Mouse (Mus musculus) neural tube, embryonic 10.5 days (tissue): ENCODE measurements around the gene Lrrc49.

Experiments used
- DNase-seq: peaks from one replicate; pipeline ENCODE4 v3.0.0-alpha.2; 2017; ENCODE audit warnings: low spot score; ENCODE audit errors: extremely low spot score

The Lrrc49 gene

DNA sequence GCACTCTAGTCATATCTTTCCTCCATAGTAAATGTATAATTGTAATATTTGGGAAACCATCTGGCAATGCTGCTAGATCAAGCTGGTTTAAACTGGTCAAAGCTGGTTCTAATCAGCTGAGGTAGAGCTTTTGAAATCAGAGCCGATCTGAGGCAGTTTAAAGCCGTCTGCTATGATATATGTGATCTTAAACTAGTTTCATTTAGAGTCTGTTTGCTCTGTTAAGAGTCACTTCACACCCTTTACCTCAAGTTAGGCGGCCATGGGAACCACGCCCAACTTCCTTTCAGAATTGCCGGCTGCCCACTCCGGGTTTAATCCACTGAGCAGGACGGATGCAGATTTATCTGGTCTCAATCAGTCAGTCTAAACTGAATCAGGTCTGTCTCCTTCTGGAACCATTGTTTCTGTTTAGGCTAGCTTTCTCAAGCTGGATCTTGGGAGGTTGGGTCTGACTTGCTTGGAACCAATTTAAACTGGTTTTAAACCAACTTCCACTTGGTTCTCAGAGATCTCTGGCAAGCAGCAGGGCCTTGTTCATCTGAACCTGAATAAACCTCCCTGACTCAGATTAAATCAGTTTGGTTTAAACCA, 144.4 kb downstream of the Lrrc49 start:
- DNase-seq: no peak

DNA sequence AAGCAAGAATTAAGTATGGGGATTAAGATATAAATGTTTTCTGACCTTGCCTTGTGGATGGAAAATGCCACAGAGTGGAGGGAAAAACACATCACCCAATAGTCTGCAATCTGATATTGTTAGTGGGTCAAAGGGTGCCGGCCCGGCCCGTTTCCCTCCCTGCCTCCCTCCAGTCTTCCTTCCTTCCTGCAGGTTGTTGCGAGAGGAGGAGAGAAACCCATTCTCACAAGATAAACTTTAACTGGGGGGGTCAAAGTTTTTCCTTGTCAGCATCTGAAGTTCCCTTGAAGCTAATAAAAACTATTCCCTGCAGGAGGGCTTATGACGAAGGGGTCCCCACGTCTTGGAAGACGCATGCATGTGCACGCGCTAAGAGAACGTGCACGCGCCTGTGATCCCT, 157.6 kb downstream of the Lrrc49 start:
- no peak for DNase-seq

DNA sequence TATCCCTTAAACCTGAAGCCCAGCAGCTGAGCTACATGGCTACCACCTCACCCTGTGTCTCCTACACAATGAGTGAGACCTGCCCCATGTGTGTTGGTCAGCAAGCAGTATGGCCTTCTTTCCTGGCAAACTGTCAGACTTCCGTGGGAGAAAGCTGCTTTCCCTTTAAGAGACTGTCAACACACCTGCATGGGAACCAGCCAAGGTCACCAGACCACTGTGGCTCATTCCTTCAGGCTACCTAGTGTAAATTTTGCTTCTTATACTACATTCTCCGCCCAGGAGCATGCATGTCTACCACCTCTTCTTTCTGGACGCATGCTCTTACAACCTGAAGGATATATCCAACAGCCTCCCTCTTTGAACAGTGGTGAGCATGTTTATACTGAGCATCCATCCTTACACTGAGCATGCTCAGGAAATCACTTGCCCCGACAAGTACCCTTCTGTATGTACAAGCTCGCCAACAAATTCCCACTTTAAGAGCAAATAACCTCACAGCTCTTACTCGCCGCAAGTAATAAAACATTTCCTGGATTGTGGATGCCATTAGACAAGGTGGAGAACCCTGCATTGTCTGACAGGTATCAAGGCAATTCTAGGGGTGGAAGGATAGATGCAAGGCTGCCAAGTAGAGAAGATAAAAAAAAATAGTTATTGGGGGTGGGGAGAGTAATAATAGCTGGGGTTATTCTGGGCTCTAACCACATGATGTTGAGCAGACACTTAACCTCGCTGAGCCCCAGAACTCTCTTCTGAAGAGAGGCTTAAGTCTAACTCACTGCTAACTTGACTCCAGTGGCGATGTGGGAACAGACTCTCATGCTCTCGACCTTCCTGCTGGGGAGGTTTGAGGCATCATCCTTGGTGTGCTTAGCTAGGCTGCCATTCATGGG, 158.4 kb downstream of the Lrrc49 start:
- no peak for DNase-seq

DNA sequence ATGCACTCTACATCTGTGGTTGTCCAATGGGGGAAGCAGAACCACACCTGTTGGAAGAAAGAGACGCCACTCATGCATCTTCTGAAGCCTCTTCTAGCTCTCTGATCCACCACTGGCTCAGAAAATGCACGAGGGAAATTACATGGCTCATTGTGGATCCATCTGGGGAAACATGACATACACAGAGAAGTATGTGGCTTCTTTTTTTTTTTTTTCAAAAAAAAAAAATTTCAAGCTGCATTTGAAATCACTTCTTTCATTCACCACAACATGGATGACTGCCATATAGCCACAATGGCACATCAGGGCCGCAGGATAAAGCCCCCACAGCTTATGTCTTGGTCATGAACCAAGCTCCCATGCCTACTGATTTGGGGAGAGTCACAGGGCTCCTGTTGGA, 159.7 kb downstream of the Lrrc49 start:
- no peak for DNase-seq

DNA sequence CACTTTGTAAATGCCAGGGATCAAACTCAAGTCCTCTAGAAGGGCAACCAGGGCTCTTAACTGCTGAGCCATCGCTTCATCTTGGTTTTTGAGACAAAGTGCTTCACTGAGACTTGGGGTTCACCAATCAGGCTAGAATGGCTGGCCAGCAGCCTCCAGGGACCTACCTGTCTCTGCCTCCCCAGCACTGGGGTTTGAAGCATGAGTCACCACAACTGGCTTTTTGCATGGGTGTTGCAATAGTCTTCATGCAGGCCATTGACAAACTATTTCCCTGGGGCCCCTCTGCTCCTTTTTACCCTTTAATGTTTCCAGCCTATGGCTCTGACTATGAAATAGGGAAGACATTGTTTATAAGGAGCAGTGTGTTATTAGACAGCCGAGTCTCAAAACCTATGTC, 160.1 kb downstream of the Lrrc49 start:
- DNase-seq: no peak

DNA sequence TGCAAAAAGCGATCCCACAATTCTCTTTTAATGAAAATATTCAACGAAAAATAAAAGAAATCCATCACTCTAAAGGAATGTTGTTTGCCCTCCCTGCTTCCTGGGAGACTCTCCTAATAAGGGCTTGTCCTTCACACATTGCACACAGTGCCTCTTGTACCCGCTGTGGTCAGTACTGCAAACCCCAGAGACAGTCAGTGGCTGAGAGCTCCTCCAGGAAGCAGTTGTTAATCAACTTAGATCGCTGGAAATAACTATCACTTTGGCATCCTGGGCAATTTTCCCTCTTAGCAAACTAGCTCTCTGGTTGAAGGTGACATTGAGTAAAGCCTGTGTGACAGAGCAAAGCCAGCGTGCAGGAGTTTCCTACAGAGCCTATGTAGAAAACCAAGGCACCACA, 160.9 kb downstream of the Lrrc49 start:
- DNase-seq: no peak

DNA sequence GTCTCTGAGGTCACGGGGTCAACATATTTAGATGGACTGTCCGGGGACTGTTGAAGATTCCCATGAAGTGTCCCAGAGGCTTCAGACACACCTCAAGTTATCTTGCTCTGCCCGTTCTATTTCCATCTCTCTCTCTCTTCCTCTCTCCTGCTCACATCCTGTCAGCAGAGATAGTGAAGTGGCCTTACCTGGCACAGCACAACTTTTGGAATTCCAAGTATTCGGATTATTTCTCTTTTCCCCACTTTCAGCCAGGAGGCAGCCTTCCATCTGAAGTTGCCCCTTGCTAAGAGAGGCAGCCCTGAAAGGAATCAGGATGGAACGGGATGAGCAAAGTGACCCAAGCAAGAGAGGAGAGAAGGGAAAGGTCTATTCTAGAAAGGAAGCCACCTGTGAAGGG, 161.8 kb downstream of the Lrrc49 start:
- no peak for DNase-seq

DNA sequence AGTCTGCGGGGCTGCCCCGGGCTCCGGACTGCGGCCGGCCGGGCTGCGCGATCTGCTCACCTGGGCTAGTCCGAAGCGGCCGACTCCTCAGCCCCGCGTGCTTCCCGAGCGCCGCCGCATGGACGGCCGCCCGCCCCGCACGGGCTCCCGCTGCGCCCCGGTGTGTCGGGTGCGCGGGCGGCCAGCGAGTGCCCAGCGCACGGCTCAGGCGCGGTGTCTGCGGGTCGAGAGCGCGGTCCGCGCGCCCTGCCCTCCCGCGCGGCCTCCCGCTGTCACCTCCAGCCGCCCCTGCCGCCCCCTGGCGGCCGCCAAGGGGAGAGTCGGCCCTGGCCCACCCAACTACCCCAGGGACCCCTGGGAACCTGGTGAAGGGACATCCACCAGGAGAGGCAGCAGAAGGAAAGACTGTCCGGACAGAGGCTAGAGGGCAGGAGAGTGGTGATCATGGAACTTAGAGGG, 166.1 kb downstream of the Lrrc49 start, which contains the start of gene Thsd4:
Gene Thsd4, minus strand, starts transcription at position 241 of the 459 bp plus-strand sequence.
- DNase-seq: peak; percentile 83

DNA sequence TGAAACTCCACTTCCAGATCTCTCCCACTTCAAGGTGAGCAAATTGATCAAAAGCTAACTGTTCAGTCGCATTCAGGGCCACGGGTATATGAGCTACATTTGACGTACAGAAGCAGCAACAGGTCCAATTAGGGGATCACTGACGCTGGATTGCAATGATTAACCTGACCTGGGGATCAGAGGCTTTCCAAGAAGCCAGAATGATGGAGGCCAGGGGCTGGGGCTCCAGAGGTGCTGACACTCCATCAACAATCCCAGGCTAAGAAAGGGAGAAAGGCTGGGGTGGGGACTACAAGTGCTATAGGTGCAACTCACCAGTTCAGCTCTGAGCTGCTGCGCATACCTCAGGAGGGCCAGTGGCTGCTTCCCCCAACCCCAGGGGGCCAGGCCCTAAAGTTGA, 166.8 kb downstream of the Lrrc49 start:
- no peak for DNase-seq

DNA sequence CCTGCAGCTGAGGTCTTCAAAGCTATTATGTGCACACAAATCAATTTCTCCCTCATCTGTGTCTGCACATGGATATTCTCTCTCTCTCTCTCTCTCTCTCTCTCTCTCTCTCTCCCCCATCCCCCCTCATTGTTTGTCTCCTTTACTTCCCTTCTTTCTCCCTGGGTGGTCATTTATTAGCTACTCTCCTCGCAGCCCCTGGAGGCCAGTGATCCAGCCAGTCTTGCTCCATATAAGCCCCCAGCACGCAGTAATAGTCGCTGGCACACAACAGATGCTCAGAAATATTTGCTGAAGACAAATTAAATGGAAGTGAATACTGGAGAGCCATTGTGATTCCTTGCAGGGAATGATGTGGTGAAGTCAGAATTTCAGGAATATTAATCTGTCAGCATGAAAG, 168.4 kb downstream of the Lrrc49 start:
- DNase-seq: no peak
